Comparison of ENCODE assay signal across 31 mouse cellular contexts in the genomic region with DNA sequence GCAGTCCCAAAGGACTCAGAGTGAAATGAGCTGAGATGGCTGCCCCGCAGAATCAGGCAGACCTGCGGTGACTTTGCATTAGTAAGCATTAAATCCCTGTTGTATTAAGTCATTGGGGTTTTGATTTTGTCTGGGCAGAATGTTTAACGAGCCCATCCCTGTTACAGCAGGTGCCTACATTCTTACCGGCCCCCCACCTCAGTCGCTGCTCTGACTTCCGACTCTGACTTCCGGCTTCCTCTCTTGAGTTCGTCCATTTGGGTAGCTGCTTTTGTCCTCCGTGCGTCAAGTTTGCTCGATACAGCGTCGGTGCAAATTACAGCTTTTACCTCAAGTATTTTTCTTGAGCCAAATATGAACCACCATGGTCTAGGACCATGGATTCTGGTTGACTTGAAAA. TPM values are rescaled to one million over a fixed set of nuclear protein-coding genes. Genes with fewer than 3 reads are reported as not detected.
"Had no signal": no experiment of that assay in that cellular context is flagged by ENCODE, and none has a peak within 500 bp of the region (broad histone marks: within the 10 kb centered on the region; RNA-seq: fewer than 3 reads in every experiment).

No protein-coding gene starts in this region.

- H3K9ac ChIP-seq: kidney, embryonic 15.5 days; liver, embryonic 13.5 days; midbrain, embryonic 12.5 days; neural tube, embryonic 13.5 days; stomach, embryonic 15.5 days had no signal

- ATAC-seq: midbrain, embryonic 16.5 days had no signal

- H3K36me3 ChIP-seq: kidney, embryonic 15.5 days; liver, embryonic 13.5 days; midbrain, embryonic 12.5 days; neural tube, embryonic 13.5 days; stomach, embryonic 15.5 days had no signal

- H3K4me3 ChIP-seq: kidney, embryonic 15.5 days; liver, embryonic 13.5 days; midbrain, embryonic 12.5 days; myocyte; neural tube, embryonic 13.5 days; stomach, embryonic 15.5 days had no signal

- H3K9me3 ChIP-seq: stomach, embryonic 15.5 days had no signal

- H3K4me2 ChIP-seq: kidney, embryonic 15.5 days; liver, embryonic 13.5 days; midbrain, embryonic 12.5 days; neural tube, embryonic 13.5 days; stomach, embryonic 15.5 days had no signal

- DNase-seq: kidney, adult 11 months; kidney, adult 8-10 months; kidney, postnatal 10 days; kidney, postnatal 36 days; liver, embryonic 13.5 days; lung, adult 2 months; lung, postnatal 14 days; lung, postnatal 4 days; retina, postnatal 1 day; right cerebral cortex, postnatal 25 days; spleen, adult 18-20 months; thymus, postnatal 36 days had no signal

- H3K27me3 ChIP-seq: kidney, embryonic 15.5 days; liver, embryonic 13.5 days; midbrain, embryonic 12.5 days; neural tube, embryonic 13.5 days; stomach, embryonic 15.5 days had no signal

- H3K27ac ChIP-seq: kidney, embryonic 15.5 days; liver, embryonic 13.5 days; midbrain, embryonic 12.5 days; neural tube, embryonic 13.5 days; stomach, embryonic 15.5 days had no signal

- H3K4me1 ChIP-seq: kidney, embryonic 15.5 days; liver, embryonic 13.5 days; midbrain, embryonic 12.5 days; stomach, embryonic 15.5 days had no signal

RNA-seq across cellular contexts. Expression of a gene that starts 40.9 kb away (rescaled TPM):
- total RNA-seq: layer of hippocampus, adult 18-20 months; layer of hippocampus, postnatal 14 days; left cerebral cortex, adult 8-10 months; left cerebral cortex, postnatal 25 days; liver, adult 2 months; megakaryocyte progenitor cell, adult 5-6 weeks; megakaryocyte-erythroid progenitor cell, adult 5-6 weeks; monocyte, adult 5-6 weeks; neutrophil, adult 5-6 weeks had no signal
- polyA plus RNA-seq: kidney, embryonic 15.5 days; limb, embryonic 11.5 days; liver, adult 2 months; liver, embryonic 13.5 days; liver, embryonic 16.5 days; lung, embryonic 16.5 days; midbrain, embryonic 12.5 days; midbrain, embryonic 16.5 days; myocyte; neural tube, embryonic 13.5 days; urinary bladder, adult 2 months had no signal
